In genomic region chr1:133419178-133419834, GRCm38 (mm10) we compare ENCODE assay signal across 17 mouse cellular contexts. TPM values are rescaled to one million over a fixed set of nuclear protein-coding genes. Genes with fewer than 3 reads are reported as not detected.
DNase-seq lines count a peak whose midpoint lies in the region; ATAC-seq and TF ChIP-seq lines count a peak whose summit lies in the region.
"Had no signal": no experiment of that assay in that cellular context is flagged by ENCODE, and none has a peak within 500 bp of the region (broad histone marks: within the 10 kb centered on the region; RNA-seq: fewer than 3 reads in every experiment).

No protein-coding gene starts in this region.

- H3K4me2 ChIP-seq in hindbrain, embryonic 13.5 days = no peak overlapping the region

- peaks cover 89% of the 10 kb centered on the region for H3K4me1 ChIP-seq in hindbrain, embryonic 10.5 days (replicated peaks)
- H3K4me1 ChIP-seq in hindbrain, embryonic 13.5 days (replicated peaks) = peaks cover 78% of the 10 kb centered on the region

- WGBS in hindbrain, embryonic 10.5 days = 68% methylated on average over 3 of the region's 3 CpGs
- WGBS in hindbrain, embryonic 13.5 days = 71% methylated on average over 3 of the region's 3 CpGs

- no peaks in the 10 kb centered on the region for H3K27me3 ChIP-seq in hindbrain, embryonic 10.5 days (ENCODE audit: insufficient read depth, poor library complexity, severe bottlenecking)
- no peaks in the 10 kb centered on the region for H3K27me3 ChIP-seq in hindbrain, embryonic 13.5 days
- H3K27me3 ChIP-seq: hindbrain, embryonic 15.5 days had no signal

- H3K4me3 ChIP-seq in hindbrain, embryonic 10.5 days = peak overlapping the region; percentile 48
- H3K4me3 ChIP-seq in hindbrain, embryonic 13.5 days = no peak overlapping the region
- H3K4me3 ChIP-seq in layer of hippocampus, adult 2 months = no peak overlapping the region

- peak overlapping the region; percentile 90 for H3K27ac ChIP-seq in hindbrain, embryonic 10.5 days
- no peak overlapping the region for H3K27ac ChIP-seq in hindbrain, embryonic 13.5 days
- peak overlapping the region; percentile 44; the same call in 1 of the 2 replicates for H3K27ac ChIP-seq in layer of hippocampus, adult 2 months
- H3K27ac ChIP-seq: liver, embryonic 13.5 days; macrophage had no signal

- no peak overlapping the region for H3K9ac ChIP-seq in hindbrain, embryonic 13.5 days

- peaks cover 8% of the 10 kb centered on the region; the same call in 1 of the 2 replicates for H3K36me3 ChIP-seq in hindbrain, embryonic 10.5 days
- H3K36me3 ChIP-seq in hindbrain, embryonic 13.5 days = no peaks in the 10 kb centered on the region
- H3K36me3 ChIP-seq: hindbrain, embryonic 15.5 days; liver, embryonic 13.5 days had no signal

- TF ChIP-seq CTCF in layer of hippocampus, adult 2 months (conservative IDR thresholded peaks at IDR 0.05) = no peak

- H3K9me3 ChIP-seq in hindbrain, embryonic 10.5 days = no peaks in the 10 kb centered on the region
- H3K9me3 ChIP-seq in hindbrain, embryonic 13.5 days = no peaks in the 10 kb centered on the region
- H3K9me3 ChIP-seq: hindbrain, embryonic 15.5 days; liver, embryonic 13.5 days had no signal

- DNase-seq in adrenal gland, adult (ENCODE audit: inconsistent age in 2 of 2, low spot score in 1 of 2) = peak; percentile 6 to 27
- DNase-seq in adrenal gland, adult 18-20 months (ENCODE audit: low spot score in 2 of 2) = no peak
- no peak for DNase-seq in hindbrain, embryonic 10.5 days (ENCODE audit: low spot score)
- DNase-seq in layer of hippocampus, adult 2 months (ENCODE audit: low spot score in 2 of 2) = no peak
- DNase-seq in layer of hippocampus, adult 9-10 months (ENCODE audit: low spot score) = no peak
- peak; percentile 14 to 54 for DNase-seq in urinary bladder, postnatal 4 days (ENCODE audit: low spot score in 2 of 2)
- no peak for DNase-seq in urinary bladder, postnatal 36 days (ENCODE audit: low spot score in 2 of 2)
- DNase-seq: adrenal gland, postnatal 14 days; cerebellum, adult 9-10 months; liver, embryonic 13.5 days; right cerebral cortex, adult 18-20 months; thymus, postnatal 36 days had no signal

- ATAC-seq in hindbrain, embryonic 13.5 days (ENCODE audit: low FRiP score) = no peak
- ATAC-seq: forebrain, embryonic 14.5 days had no signal

RNA-seq across cellular contexts. Expression of gene Sox13, which starts 4.9 kb away (rescaled TPM):
- 10 to 100 TPM; 14.0 to 18.5 TPM for total RNA-seq in adrenal gland, adult 18-20 months (2021)
- polyA plus RNA-seq in hindbrain, embryonic 10.5 days (2016; fragmentation: Nextera tagmentation; extraction: Ambion mirVana) = 28.3 and 28.4 TPM in 2 replicates
- polyA plus RNA-seq in hindbrain, embryonic 13.5 days (2015; fragmentation: Nextera tagmentation; extraction: Ambion mirVana) = 7.9 and 8.0 TPM in 2 replicates
- total RNA-seq in layer of hippocampus, adult 2 months (2021) = 1 to 10 TPM; 6.3 to 9.4 TPM

RNA-seq across cellular contexts. Expression of gene Etnk2, which starts 55.9 kb away (rescaled TPM):
- total RNA-seq in adrenal gland, adult 18-20 months (2021) = 10 to 100 TPM in 1 of 2 experiments, 1 to 10 TPM in 1; 7.7 to 52.9 TPM
- polyA plus RNA-seq in hindbrain, embryonic 10.5 days (2016; fragmentation: Nextera tagmentation; extraction: Ambion mirVana) = 2.9 and 4.1 TPM in 2 replicates
- polyA plus RNA-seq in hindbrain, embryonic 13.5 days (2015; fragmentation: Nextera tagmentation; extraction: Ambion mirVana) = 9.9 and 10.3 TPM in 2 replicates
- 1 to 10 TPM; 1.1 to 1.6 TPM for total RNA-seq in layer of hippocampus, adult 2 months (2021)
- total RNA-seq: granulocyte monocyte progenitor cell, adult 5-6 weeks had no signal
- polyA plus RNA-seq: macrophage had no signal

Comparison
In these comparisons a context has a peak if more than half of its experiments do, and no peak if none do; other contexts are left out.
1. DNase-seq: peak in adrenal gland, adult (2 of 2) and urinary bladder, postnatal 4 days (2 of 2); none in adrenal gland, adult 18-20 months (0 of 2), hindbrain, embryonic 10.5 days (single experiment), layer of hippocampus, adult 2 months (0 of 2), layer of hippocampus, adult 9-10 months (single experiment) and urinary bladder, postnatal 36 days (0 of 2).